Mouse (Mus musculus) adrenal gland, postnatal 36 days (tissue): Measurements from ENCODE around the gene Cnnm2. TPM values are rescaled to one million over a fixed set of nuclear protein-coding genes. Genes with fewer than 3 reads are reported as not detected.
A peak's percentile ranks its signal among the peaks of the same experiment; 100 is the strongest.
"Not testable (repeated sequence)": the region's sequence is repeated elsewhere in the genome, so short reads cannot be mapped to it uniquely, and the experiment has no call there.

Experiments
- DNase-seq, 2 experiments: peaks; one replicate each; pipeline ENCODE4 v3.0.0; 2021; ENCODE audit warnings: mixed read lengths in 1 of 2
- total RNA-seq, 2 experiments: library from RNA; stranded (reverse); gene quantifications; 2 replicates each; pipeline ENCODE4 v1.2.3; 2021

The Cnnm2 gene
- total RNA-seq, 2 experiments from 2014 or later = 23.7 to 39.4 TPM

GRCm38 (mm10) chr19:46759909-46760308, 1.5 kb upstream of the Cnnm2 start:
- not testable (repeated sequence) for DNase-seq

GRCm38 (mm10) chr19:46760375-46761160, 828 bp upstream of the Cnnm2 start:
- DNase-seq = peak; percentile 89 to 93

- peak in 1 of 2 experiments; percentile 48 for DNase-seq
Observed at GRCm38 (mm10) chr19:46761971-46762290, 535 bp downstream of the Cnnm2 start.

- DNase-seq = peak; percentile 35 to 36
Observed at GRCm38 (mm10) chr19:46762291-46762991, 1.0 kb downstream of the Cnnm2 start.

- DNase-seq = peak; percentile 17 to 29
Observed at GRCm38 (mm10) chr19:46762992-46763342, 1.6 kb downstream of the Cnnm2 start.

- no peak for DNase-seq
Observed at GRCm38 (mm10) chr19:46763356-46763755, 2.0 kb downstream of the Cnnm2 start.

GRCm38 (mm10) chr19:46763932-46764762, 2.8 kb downstream of the Cnnm2 start:
- DNase-seq = no peak

GRCm38 (mm10) chr19:46764763-46765117, 3.3 kb downstream of the Cnnm2 start:
- DNase-seq = no peak

GRCm38 (mm10) chr19:46766125-46766524, 4.7 kb downstream of the Cnnm2 start:
- peak in 1 of 2 experiments; percentile 10 for DNase-seq

GRCm38 (mm10) chr19:46769759-46770158, 8.4 kb downstream of the Cnnm2 start:
- no peak for DNase-seq

- no peak for DNase-seq
Observed at GRCm38 (mm10) chr19:46771801-46772200, 10.4 kb downstream of the Cnnm2 start.

GRCm38 (mm10) chr19:46776391-46776790, 15.0 kb downstream of the Cnnm2 start:
- no peak for DNase-seq

- no peak for DNase-seq
Observed at GRCm38 (mm10) chr19:46776850-46777249, 15.5 kb downstream of the Cnnm2 start.

- no peak for DNase-seq
Observed at GRCm38 (mm10) chr19:46777928-46778680, 16.7 kb downstream of the Cnnm2 start.

GRCm38 (mm10) chr19:46779130-46779529, 17.7 kb downstream of the Cnnm2 start:
- not testable (repeated sequence) for DNase-seq

GRCm38 (mm10) chr19:46784038-46784437, 22.6 kb downstream of the Cnnm2 start:
- no peak for DNase-seq

- DNase-seq = no peak
Observed at GRCm38 (mm10) chr19:46784502-46784901, 23.1 kb downstream of the Cnnm2 start.

- DNase-seq = no peak
Observed at GRCm38 (mm10) chr19:46785633-46786032, 24.2 kb downstream of the Cnnm2 start.

- no peak for DNase-seq
Observed at GRCm38 (mm10) chr19:46789782-46790181, 28.4 kb downstream of the Cnnm2 start.

GRCm38 (mm10) chr19:46791360-46791759, 30.0 kb downstream of the Cnnm2 start:
- peak; percentile 47 to 50 for DNase-seq

GRCm38 (mm10) chr19:46791921-46792320, 30.5 kb downstream of the Cnnm2 start:
- no peak for DNase-seq

GRCm38 (mm10) chr19:46792480-46792879, 31.1 kb downstream of the Cnnm2 start:
- DNase-seq = no peak
